Mouse (Mus musculus) thymus, adult 2 months (tissue): ENCODE measurements around the gene Upk1b. TPM values are rescaled to one million over a fixed set of nuclear protein-coding genes. Genes with fewer than 3 reads are reported as not detected.
"Not testable (repeated sequence)": the region's sequence is repeated elsewhere in the genome, so short reads cannot be mapped to it uniquely, and the experiment has no call there.

ENCODE experiments used
- DNase-seq: peaks from one replicate; pipeline ENCODE4 v3.0.0; 2021
- H3K27ac ChIP-seq: fragments of 200-500 bp; 2 replicates; pipeline ENCODE4 v1.5.1; 2012; ENCODE audit warnings: low read length, control low read depth; ENCODE audit not compliant: control insufficient read depth, insufficient read depth
- H3K27me3 ChIP-seq: fragments of 200-500 bp; 2 replicates; pipeline ENCODE4 v1.6.1; 2012; ENCODE audit warnings: mild to moderate bottlenecking, low read length, moderate library complexity, mixed read lengths; ENCODE audit not compliant: control insufficient read depth, insufficient read depth
- H3K36me3 ChIP-seq: fragments of 200-500 bp; 2 replicates; pipeline ENCODE4 v1.6.1; 2012; ENCODE audit warnings: mild to moderate bottlenecking, low read length, moderate library complexity; ENCODE audit not compliant: control insufficient read depth, insufficient read depth
- H3K4me1 ChIP-seq: fragments of 200-500 bp; replicated peaks from 2 replicates; pipeline ENCODE4 v1.6.1; 2012; ENCODE audit warnings: low read length; ENCODE audit not compliant: control insufficient read depth, insufficient read depth
- H3K4me3 ChIP-seq: fragments of 200-500 bp; 2 replicates; pipeline ENCODE4 v1.5.1; 2012; ENCODE audit warnings: mild to moderate bottlenecking, low read length, control low read depth, moderate library complexity; ENCODE audit not compliant: control insufficient read depth, insufficient read depth
- CTCF ChIP-seq: fragments of 200-500 bp; IDR thresholded peaks from 2 replicates; pipeline ENCODE4 v1.5.1; 2012; ENCODE audit warnings: mild to moderate bottlenecking, control low read depth, low read length, moderate library complexity, borderline replicate concordance; ENCODE audit not compliant: control insufficient read depth, poor library complexity, insufficient read depth; ENCODE audit errors: extremely low read depth
- POLR2A ChIP-seq: fragments of 200-500 bp; IDR thresholded peaks from 2 replicates; pipeline ENCODE4 v1.6.1; 2012; ENCODE audit warnings: mild to moderate bottlenecking, low read length, control low read depth, moderate library complexity; ENCODE audit not compliant: control insufficient read depth, poor library complexity, insufficient read depth; ENCODE audit errors: extremely low read depth
- WGBS: fragments of 180-500 bp; shearing (Covaris S2); methylation state at CpG from one replicate; pipeline ENCODE4 v1.1.7; 2018; 5-methylcytosine and 5-hydroxymethylcytosine counted together
- polyA plus RNA-seq: library from polyadenylated mRNA; depleted of rRNA; stranded (reverse); fragments of >200 nt; gene quantifications from 2 replicates; pipeline ENCODE4 v1.2.3, GENCODE M21; 2012; rRNA removed

The Upk1b gene
- polyA plus RNA-seq: 1.4 and 2.9 TPM in 2 replicates

- no peaks in the 10 kb centered on the region for H3K27me3 ChIP-seq
- 17% methylated on average over 10 of the region's 10 CpGs for WGBS
- H3K4me1 ChIP-seq: peaks cover 3% of the 10 kb centered on the region; the same call in 1 of the 2 replicates
- no peaks in the 10 kb centered on the region for H3K36me3 ChIP-seq
- no peak within 1 kb of the TSS for H3K4me3 ChIP-seq
- H3K27ac ChIP-seq: no peak within 1 kb of the TSS
- TF ChIP-seq POLR2A (no peak), CTCF (no peak)
- DNase-seq: peak; percentile 2
These were observed at the start of gene Upk1b for GRCm38 (mm10) chr16:38800091-38800490. Upk1b (minus strand) TSS chr16:38800328.

- WGBS: 95% methylated on average over 3 of the region's 3 CpGs
- Histone ChIP-seq H3K27me3 (no peaks in the 10 kb centered on the region), H3K27ac (no peak within 1 kb of the TSS), H3K4me1 (no peaks in the 10 kb centered on the region), H3K36me3 (no peaks in the 10 kb centered on the region), H3K4me3 (no peak within 1 kb of the TSS)
- TF ChIP-seq POLR2A: no peak
- no peak for TF ChIP-seq CTCF
- DNase-seq: no peak
These were observed 28.5 kb upstream of the Upk1b start, which contains the start of gene 4930435E12Rik for GRCm38 (mm10) chr16:38828649-38829048. 4930435E12Rik (minus strand) TSS chr16:38828749.

- H3K27ac ChIP-seq: no peak overlapping the region
- TF ChIP-seq CTCF (peak; percentile 64; the same call in 1 of the 2 replicates), POLR2A (no peak)
- no peak overlapping the region for H3K4me3 ChIP-seq
- H3K36me3 ChIP-seq: no peaks in the 10 kb centered on the region
- DNase-seq: peak; percentile 55
- H3K27me3 ChIP-seq: no peaks in the 10 kb centered on the region
- 33% methylated on average over 8 of the region's 8 CpGs for WGBS
- H3K4me1 ChIP-seq: no peaks in the 10 kb centered on the region
These were observed 12.4 kb upstream of the Upk1b start for GRCm38 (mm10) chr16:38812521-38812920.

- whole genome bisulfite sequencing: 96% methylated on average over 5 of the region's 5 CpGs
- H3K4me3 ChIP-seq: no peak overlapping the region
- H3K27me3 ChIP-seq: no peaks in the 10 kb centered on the region
- TF ChIP-seq CTCF (no peak), POLR2A (no peak)
- H3K4me1 ChIP-seq: no peaks in the 10 kb centered on the region
- no peak for DNase-seq
- no peaks in the 10 kb centered on the region for H3K36me3 ChIP-seq
- no peak overlapping the region for H3K27ac ChIP-seq
These were observed 10.1 kb upstream of the Upk1b start for GRCm38 (mm10) chr16:38810196-38810595.

- DNase-seq, H3K27ac ChIP-seq, H3K4me1 ChIP-seq, H3K27me3 ChIP-seq, H3K4me3 ChIP-seq, H3K36me3 ChIP-seq: not testable (repeated sequence)
- 70% methylated on average over 5 of the region's 5 CpGs for WGBS
These were observed 7.7 kb upstream of the Upk1b start for GRCm38 (mm10) chr16:38807796-38808195.

- Histone ChIP-seq H3K36me3 (no peaks in the 10 kb centered on the region), H3K27ac (no peak overlapping the region), H3K4me3 (no peak overlapping the region), H3K4me1 (peaks cover 3% of the 10 kb centered on the region; the same call in 1 of the 2 replicates), H3K27me3 (no peaks in the 10 kb centered on the region)
- no peak for DNase-seq
- TF ChIP-seq CTCF: no peak
- no peak for TF ChIP-seq POLR2A
- WGBS: 95% methylated on average over 3 of the region's 3 CpGs
These were observed 1.1 kb downstream of the Upk1b start for GRCm38 (mm10) chr16:38798957-38799450.

GRCm38 (mm10) chr16:38793120-38793519 is 7.0 kb downstream of the Upk1b start:
- no peak overlapping the region for H3K4me3 ChIP-seq
- TF ChIP-seq CTCF (no peak), POLR2A (no peak)
- DNase-seq: no peak
- H3K36me3 ChIP-seq: no peaks in the 10 kb centered on the region
- no peaks in the 10 kb centered on the region for H3K27me3 ChIP-seq
- H3K4me1 ChIP-seq: peaks cover 9% of the 10 kb centered on the region
- 73% methylated on average over 6 of the region's 6 CpGs for WGBS
- no peak overlapping the region for H3K27ac ChIP-seq
